Mouse (Mus musculus): ENCODE data around the gene Slc25a45.
A peak's percentile ranks its signal among the peaks of the same experiment; 100 is the strongest.
"Not testable (repeated sequence)": the region's sequence is repeated elsewhere in the genome, so short reads cannot be mapped to it uniquely, and the experiment has no call there.

Slc25a45 gene

DNA sequence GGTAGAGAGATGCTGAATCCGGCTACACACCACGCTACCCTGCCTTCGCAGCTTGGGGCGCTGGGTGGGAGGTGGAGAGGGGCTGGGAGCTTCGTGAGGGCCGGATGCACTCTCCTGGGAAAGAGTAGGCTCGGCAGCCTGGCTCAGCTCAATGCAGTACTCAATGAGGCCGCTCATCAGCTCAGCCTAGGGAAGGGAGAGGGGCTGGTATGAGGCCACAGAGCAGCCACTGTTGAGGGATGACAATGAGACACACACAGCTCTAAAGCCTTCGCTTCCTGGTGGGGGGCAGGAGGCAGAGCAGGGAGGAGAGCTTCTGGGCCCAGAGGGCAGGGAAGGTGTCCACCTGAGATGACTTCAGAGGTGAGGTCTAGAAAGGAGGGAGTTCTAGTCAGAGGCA lies 21.0 kb upstream of the Slc25a45 start:
- no peak for DNase-seq (ENCODE audit: low read depth)

DNA sequence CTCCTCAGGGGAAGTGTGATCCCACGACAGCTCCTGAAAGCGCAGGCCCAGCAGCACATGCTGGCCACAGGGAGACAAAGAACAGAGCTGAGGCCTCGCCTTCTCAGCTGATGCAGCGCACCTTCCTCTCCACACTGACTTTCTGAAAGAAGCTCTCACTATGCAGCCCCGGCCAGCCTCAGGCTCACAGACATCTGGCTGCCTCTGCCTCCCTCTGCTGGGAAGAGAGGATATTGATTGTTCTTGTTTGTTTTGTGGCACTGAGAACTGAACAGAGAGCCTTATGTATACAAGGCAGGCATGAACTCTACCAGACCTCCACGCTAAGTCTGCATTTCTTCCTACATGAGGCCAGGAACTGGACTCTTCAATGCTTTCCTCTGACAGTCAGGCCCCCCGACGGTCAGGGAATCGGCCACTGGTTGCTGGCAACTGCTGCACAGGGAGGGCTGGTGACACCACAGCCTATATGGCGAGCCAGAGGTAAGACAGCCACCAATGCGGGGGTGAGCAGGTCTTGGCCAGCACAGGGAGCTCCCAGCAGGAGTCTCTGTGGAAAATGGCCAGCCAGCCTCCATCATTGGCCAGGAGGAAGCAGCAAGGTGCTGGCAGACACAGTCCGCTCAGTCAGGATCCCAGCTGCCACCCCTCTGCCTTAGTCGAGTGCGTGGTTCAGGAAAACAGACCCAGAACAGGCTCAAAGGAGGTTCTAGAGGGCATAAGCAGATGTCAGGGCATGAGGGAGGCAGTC lies 15.1 kb upstream of the Slc25a45 start:
- no peak for DNase-seq (ENCODE audit: low read depth)

DNA sequence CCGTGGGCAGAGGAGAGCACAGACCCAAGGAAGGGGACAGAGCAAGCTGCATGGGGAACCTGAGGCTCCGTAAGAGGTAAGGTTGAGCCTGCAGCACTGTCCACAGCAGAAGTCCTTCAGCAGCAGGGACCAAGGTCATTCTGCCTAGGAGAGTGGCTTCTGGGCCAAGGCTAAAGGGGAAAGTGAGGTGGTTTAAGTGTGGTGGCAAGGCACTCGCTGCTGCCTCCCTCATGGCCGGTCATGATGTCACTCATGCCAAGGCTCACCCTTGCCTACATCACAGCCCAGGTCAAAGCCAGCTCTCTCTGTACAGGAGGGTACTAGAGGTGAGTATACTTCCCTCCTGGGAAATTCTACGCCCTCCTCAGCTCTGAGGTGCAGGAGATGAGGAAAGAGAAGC lies 13.8 kb upstream of the Slc25a45 start:
- no peak for DNase-seq (ENCODE audit: low read depth)

DNA sequence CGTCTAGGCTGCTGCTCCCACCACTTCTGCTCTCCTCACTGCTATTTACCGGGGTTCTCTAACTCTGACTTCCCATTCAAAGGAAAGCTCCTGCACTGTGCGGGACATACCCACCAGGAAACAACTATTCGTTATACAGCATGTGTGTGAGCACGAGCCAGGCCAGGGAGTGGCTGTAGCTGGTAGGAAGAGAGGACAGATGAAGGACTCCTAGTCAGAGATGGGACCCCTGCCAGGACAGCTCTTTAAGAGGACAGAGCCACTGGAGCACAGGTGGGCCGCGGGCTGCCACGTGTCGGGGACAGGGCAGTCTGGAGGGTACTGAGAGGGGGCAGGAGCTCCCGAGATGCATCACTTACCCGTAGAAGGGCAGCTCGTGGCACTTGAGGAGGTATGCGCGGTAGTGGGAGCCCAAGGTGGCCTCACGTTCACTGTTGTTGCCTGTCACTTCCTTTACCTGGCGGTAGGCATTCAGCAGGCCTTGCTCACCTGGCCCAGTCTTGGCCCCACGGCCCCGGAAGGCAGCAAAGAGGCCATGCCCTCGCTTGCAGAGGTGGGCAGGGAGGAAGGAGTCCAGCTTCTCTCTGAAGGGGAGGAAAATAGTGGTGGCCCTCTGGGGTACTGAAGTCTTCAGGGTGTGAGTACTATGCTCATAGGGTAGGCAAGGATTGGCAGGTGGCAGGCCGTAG lies 12.8 kb upstream of the Slc25a45 start:
- no peak for DNase-seq (ENCODE audit: low read depth)

DNA sequence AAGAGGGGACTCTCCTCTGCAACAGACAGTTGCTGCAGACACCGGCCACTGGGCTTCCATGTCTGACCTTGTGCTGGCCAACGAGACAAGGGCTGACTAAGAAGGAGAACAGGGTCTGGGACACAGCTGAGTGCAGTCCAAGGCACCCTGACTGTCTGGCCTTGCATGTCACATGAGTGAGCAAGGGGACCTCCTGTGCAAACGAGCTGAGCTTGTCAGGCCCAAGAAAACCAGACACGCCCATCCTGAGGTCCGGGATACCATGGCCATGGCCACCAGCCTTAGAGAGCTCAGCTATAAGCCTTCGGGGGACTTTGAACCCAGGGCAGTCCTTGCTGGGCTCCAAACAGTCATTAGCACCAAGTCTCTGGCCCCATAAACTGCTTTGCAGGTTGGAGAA lies 9.5 kb upstream of the Slc25a45 start:
- no peak for DNase-seq (ENCODE audit: low read depth)

DNA sequence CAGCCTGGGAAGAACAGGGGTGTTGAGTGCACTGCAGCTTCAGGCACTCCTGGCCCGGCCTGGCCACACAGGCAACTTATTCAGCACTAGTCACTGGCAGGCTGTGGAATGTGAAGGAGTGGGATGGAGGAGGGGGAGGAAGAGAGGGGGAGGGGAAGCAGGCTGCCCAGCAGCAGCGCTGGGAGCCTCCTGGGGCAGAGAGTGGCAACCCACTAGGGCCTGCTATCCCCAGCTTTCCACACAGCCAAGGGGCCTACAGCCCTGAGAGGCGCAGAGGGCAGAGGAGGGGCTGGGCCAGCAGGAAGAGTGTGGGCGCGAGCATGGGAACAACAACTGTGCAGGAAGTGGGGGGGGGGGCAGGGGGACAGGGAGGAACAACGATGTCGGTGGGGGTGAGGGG lies 6.3 kb upstream of the Slc25a45 start:
- DNase-seq (ENCODE audit: low read depth), result no peak

DNA sequence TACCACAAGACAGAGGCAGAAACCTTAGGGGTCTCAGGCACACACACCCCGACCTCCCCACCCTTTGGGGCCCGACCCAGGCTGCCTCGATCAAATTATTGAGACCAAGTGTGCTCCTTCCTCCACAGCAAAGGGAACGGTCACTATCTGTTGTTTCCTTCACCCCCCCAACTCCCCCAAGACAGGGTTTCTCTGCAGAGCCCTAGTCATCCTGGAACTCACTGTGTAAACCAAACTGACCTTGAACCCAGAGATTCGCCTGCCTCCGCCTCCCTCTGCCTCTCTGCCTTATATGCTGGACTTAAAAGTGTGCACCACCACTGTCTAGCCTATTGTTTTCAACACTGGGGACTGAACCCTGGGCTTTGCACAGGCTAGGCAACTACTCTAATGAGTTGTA lies 5.9 kb upstream of the Slc25a45 start:
- DNase-seq (ENCODE audit: low read depth), result no peak

DNA sequence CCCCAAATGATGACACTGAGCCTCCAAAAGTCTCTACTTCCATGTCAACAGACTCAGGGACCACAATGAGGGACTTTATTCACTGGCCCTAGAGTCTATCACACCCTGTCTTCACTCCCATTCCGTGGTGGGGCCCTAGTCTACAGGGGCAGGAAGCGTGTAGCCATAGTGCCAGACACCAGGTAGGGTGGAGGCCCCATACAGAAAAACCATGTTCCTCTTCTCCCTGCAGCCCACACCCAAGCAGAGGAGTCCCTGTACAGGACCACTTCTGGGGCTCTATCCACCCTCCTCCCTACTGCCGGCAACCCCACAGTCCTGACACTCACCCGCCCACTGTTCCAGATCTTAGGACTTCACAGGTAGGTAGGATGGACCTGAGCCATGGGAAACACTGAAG lies 5.1 kb upstream of the Slc25a45 start:
- DNase-seq (ENCODE audit: low read depth), result no peak

DNA sequence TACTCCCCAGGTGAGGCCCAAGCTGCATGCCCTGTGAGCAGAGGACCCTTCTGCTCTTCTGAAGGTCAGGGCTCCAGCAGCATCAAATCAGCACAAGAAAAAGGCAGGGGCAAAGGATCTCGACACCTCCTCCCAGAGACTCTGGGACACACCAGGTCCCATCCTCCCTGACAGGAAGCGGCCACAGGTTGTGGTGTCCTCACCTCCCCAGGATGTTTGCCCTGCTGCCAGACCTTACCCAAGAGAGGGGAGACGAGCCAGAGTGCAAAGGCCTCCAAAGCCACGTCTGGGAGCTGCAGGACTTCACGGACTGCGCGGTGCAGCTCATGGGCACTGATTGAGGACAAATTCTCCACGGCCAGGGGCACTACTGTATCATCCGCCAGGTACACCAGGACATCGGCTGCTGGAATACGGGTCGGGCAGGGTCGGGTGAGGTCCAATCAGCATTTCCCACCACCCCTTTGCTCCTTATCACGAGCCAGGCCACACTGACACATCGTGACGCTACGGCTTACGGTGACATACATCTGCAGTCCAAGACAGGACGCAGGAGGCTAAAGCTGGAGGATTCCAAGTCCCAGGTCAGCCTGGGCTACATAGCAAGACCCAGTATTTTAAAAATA lies 4.6 kb upstream of the Slc25a45 start:
- no peak for DNase-seq (ENCODE audit: low read depth)

DNA sequence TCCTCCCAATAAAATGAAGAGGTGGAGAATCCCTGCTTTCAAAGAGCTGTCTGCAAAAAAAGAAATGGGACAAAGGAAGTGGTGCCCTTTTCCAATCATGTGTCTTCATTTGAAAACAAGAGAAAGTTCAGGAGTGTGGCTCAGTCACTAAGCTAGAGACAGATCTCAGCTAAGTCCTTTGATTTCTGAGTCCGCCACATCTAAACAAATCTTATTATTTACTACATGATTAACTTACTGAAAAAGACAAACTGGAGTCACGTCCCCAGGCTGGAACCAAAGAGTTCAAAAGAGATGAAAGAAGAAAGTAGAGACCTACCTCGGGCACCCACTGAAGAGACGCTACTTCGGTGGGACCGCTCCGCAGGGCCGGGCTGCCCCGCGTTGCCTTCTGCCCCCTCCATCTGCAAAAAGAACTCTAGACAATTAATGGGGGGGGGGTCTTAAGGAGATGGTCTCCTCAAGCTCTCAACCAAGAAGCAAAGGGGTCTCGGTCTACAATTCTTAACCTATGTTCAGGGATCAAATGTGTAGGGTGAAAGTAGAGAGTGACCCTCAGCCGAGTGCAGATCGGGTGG lies 3.1 kb upstream of the Slc25a45 start:
- no peak for DNase-seq (ENCODE audit: low read depth)

DNA sequence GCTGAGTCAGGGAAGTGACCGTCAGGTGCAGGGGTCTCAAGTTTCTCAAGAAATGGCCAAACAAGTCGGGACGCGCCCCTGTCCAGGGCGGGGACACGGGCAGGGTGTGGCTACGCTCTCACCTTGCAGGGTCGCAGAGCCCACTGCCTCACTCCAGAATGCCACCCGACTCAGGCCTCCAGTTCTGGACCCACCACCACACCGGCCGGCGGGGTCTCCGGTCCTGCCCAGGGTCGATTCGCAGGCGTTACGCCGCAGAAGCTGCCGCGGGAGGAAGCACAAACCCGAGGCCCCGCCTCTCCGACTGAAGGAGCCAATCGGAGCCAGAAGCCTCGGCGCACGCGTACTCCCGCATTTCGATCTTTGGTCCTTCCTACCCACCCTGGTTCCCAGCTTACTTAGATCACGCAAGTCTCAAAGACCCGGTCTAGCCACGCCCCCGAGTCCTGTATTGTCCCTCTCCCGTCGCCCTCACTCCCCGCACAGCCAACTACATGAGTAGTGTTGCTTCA lies 2.6 kb upstream of the Slc25a45 start, which contains the start of gene Frmd8:
Frmd8 (minus strand) TSS at position 306 of the 512 bp plus-strand sequence.
- peak; percentile 95 for DNase-seq (ENCODE audit: low read depth)

DNA sequence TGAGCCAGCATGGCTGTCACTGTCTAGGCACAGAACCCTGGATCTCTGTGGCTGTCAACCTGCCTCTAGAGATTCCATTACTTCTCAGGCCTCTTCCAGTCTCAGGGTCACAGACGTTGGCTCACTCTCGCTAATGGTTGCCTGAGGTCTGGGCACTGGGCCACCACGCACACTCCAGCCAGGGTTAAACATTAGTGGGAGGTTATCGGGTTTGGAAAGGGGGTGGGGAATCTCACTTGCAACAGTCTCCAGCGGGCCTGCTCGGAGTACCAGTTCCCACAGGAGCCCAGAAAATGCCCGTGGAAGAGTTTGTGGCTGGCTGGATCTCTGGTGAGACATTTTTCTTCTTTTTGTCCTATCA lies 734 bp downstream of the Slc25a45 start:
- peak; percentile 71 for DNase-seq (ENCODE audit: low read depth)

DNA sequence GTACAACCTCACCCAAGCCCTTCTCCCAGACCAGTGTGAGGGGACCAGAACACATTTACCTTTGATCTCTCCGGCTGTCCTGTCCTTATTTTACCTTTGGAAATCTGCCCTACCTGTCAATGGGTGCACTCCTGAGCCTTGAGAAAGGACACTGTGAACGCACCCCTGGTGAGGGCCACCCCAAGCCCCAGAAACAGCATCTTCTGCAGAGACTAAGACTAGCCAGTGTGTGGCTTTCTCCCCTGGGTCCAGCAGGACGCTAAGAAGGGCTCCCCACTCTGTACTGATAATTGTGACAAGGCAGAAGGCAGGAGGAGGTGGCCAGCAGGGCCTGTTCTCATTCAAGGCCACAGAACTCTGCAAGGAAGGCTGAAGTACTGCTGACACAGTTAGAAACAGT lies 1.3 kb downstream of the Slc25a45 start:
- DNase-seq (ENCODE audit: low read depth), result no peak

DNA sequence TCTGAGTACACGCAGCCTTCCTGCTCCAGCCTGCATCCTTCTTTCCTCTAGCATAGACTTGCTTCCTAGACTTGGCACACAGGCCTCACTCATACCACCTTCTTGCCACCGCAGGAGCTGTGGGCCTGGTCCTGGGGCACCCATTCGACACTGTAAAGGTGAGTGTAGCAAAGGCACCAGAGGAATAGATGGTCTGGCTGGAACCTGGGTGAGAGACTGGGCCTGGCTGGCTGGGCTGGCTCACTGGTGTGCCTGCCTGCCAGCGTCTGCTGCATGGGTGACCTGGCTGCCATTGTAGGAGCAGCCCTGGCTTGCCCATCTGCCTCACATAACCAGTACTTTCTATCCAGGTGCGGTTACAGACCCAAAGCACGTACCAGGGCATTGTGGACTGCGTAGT lies 2.1 kb downstream of the Slc25a45 start:
- no peak for DNase-seq (ENCODE audit: low read depth)

DNA sequence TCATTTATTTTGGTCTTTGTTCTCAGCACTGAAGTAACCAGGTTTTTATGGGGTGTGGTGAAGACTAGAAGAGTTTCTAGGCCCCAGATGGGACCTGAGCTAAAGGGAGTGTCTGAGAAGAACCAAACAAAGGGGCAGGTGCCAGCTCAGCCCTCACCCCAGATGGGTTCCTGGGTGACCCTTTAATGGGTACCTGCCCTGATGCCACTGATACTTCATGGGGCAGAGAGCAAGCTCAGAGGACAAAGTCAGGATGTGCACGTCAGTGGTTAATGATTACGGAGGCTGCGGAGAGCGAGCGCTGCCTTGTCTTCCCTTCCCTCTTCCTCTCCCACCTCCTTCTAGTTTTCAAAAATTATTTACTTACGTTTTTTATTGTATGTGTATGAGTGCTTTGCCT lies 3.5 kb downstream of the Slc25a45 start:
- no peak for DNase-seq (ENCODE audit: low read depth)

DNA sequence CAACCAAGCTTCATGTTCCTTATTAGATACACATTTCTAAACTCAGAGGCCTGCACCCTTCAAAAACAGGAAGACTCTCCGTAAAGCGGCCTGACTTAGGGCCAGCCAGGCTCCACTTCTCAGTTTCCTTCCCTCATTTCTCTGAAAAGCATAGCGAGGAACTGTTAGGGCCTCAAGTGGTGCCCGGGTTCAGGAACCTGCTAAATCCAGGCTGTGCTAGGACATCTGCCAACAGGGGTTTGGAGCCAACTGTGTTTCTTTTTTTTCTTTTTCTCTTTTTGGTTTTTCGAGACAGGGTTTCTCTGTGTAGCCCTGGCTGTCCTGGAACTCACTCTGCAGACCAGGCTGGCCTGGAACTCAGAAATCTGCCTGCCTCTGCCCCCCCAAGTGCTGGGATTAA lies 4.5 kb downstream of the Slc25a45 start:
- DNase-seq (ENCODE audit: low read depth), result not testable (repeated sequence)

DNA sequence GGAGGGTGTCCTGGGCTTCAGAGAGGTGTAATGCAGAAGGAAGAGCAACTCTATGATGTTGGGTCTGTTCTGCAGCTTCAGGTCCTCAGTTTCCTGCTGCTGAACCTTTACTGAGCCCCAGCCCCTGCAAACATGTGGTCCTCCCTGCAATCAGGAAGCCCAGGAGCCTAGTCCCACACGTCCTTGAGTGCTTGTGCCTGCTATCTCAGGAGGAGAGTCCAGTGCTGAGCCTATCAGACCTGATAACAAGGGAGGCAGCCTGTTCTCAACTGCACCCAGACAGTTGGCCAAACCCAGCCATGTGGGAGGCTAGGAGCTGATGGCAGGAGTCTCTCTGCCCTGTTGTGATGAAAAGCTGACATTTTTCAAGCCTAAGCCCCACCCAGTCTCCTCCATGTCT lies 6.3 kb downstream of the Slc25a45 start:
- no peak for DNase-seq (ENCODE audit: low read depth)

DNA sequence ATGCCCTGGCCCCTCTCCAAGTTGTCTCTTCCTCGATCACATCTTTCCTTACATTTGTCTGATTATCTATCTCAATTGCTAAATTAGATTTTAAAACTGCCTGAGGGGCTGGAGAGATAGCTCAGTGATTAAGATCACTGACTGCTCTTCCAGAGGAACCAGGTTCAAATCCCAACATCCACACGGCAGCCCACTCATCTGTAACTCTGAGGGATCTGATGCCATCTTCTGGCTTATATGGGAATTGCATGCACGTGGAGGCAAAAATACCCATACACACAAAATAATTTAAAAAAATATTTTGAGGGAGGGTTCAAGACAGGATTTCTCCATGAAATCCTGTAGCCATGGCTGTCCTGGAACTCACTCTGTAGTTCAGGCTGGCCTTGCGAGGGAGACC lies 8.2 kb downstream of the Slc25a45 start:
- no peak for DNase-seq (ENCODE audit: low read depth)

DNA sequence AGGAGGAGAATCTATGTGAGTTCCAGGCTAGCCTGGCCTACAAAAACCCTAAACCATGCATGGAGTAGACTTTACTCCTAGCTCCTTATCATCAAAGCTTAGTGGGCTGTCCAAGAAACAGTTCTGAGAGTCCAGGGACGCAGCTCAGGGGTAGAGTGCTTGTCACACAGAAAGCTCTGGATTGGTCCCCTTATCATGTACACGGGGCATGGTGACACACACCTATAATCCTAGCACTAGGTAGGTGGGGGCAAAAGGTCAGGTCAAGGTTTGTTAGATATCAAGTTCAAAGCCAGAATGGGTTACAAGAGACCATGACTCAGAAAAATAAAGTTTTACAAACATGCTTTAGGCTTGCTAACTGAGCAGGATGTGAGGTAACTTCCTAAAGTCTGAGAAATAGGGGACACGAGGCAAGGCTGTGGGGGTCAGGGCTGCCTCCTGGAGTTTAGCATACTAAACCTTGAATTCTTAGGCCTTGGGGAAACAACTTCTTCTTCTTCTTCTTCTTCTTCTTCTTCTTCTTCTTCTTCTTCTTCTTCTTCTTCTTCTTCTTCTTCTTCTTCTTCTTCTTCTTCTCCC lies 9.7 kb downstream of the Slc25a45 start:
- no peak for DNase-seq (ENCODE audit: low read depth)

DNA sequence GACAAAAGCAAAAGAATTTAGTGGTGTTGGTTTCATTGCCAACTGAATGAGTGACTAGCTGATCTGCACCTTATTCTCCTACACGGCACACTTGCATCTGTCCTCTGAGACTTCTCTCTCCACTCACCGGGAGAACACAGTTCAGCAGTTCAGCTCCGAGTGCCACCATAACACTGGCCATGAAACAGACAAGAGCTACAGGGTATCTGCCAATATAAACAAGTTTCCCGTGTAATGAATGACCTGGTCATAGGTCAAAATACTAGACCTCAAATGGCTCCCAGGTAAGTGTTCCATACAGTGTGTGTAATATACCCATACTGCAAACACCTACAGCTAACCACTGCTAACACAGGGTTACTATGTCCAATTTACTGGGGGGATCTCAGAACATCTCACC lies 11.6 kb downstream of the Slc25a45 start:
- no peak for DNase-seq (ENCODE audit: low read depth)

DNA sequence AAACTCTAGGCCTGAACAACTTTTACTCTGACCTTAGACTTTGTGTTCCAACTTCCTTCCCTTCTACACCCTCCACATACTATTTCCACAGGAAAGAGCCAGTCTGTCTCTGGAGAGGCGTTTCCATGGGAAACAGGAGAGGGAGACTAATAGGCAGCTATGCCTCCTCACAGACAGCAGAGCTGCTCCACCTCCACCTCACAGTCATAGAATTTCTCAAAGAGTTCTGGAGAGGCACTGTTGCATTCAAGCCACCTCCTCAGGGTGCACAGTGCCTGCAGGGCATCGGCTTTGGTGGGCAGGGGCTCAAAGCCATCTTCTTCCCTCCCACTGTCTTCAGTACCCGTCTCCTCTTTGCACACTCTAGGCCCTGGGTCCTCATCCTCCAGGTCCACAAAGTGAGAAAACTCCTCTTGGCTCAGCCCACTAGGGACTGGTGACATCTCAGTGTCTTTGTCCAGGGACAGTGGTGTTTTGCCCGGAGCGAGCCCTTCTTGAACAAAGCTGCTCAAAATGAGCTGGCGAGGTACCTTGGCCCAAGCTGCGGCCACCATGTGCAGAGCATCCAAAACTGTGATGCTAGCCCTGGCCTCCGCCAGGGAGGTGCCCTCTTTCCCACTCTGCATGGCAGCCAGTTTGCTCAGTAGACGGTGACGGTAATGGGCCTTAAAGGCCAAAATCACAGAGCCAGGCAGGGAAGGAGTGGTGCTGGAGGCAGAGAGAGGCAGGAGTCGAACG lies 14.1 kb downstream of the Slc25a45 start:
- DNase-seq (ENCODE audit: low read depth), result no peak

DNA sequence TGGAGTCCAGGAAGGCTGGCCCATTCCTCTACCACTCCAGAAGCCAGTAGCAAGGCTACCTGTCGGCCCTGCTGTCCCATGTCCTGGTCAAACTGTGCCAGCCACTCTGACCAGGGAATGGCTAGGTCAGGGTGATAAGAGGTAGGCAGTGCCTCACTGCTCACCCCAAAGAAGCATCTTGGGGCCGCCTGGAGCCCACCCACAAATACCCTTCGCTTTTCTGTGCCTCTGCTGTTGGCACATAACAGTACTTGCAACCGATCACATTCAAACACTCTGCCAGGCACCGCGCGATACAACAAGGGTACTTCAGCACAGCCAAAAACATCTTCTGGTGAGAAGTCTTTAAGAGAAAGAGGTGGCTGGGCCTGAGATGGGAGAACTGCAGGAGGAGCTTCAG lies 14.7 kb downstream of the Slc25a45 start:
- no peak for DNase-seq (ENCODE audit: low read depth)
